Mouse (Mus musculus) hindbrain, embryonic 11.5 days (tissue): ENCODE measurements at regions not wholly inside any gene's neighbourhood (a gene's known extent, or its start where the extent isn't known, plus 50 kb on each side); places are given as distances from the start of the nearest gene placed in this dataset.

Experiments used
- ATAC-seq: fragments of 200-750 bp; cut with Nextera tagmentation; 2 replicates; pipeline ENCODE4 v1.8.0; 2017; ENCODE audit warnings: mild to moderate bottlenecking, moderate TSS enrichment, moderate library complexity; ENCODE audit not compliant: low FRiP score
- DNase-seq: peaks from one replicate; pipeline ENCODE4 v3.0.0-alpha.2; 2015; ENCODE audit warnings: low spot score
- H3K27ac ChIP-seq: fragments of 300-500 bp; sonication (generic); 2 replicates; pipeline ENCODE4 v1.5.1; 2014; ENCODE audit warnings: mild to moderate bottlenecking, low read depth, low read length
- H3K27me3 ChIP-seq: fragments of 300-500 bp; sonication (generic); 2 replicates; pipeline ENCODE4 v1.6.1; 2014; ENCODE audit warnings: mild to moderate bottlenecking, low read length, moderate library complexity, mixed read lengths; ENCODE audit not compliant: control insufficient read depth, insufficient read depth
- H3K36me3 ChIP-seq: fragments of 300-500 bp; sonication (generic); 2 replicates; pipeline ENCODE4 v1.6.1; 2014; ENCODE audit warnings: mild to moderate bottlenecking, low read length, moderate library complexity, mixed read lengths; ENCODE audit not compliant: control insufficient read depth, insufficient read depth
- H3K4me1 ChIP-seq: fragments of 300-500 bp; sonication (generic); replicated peaks from 2 replicates; pipeline ENCODE4 v1.6.1; 2014; ENCODE audit warnings: low read length, mixed read lengths; ENCODE audit not compliant: control insufficient read depth, insufficient read depth
- H3K4me2 ChIP-seq: fragments of 300-500 bp; sonication (generic); replicated peaks from 2 replicates; pipeline ENCODE4 v1.6.1; 2014; ENCODE audit warnings: mild to moderate bottlenecking, low read depth, low read length
- H3K4me3 ChIP-seq: fragments of 300-500 bp; sonication (generic); 2 replicates; pipeline ENCODE4 v1.5.1; 2014; ENCODE audit warnings: low read depth, low read length
- H3K9ac ChIP-seq: fragments of 300-500 bp; sonication (generic); 2 replicates; pipeline ENCODE4 v1.6.1; 2014; ENCODE audit warnings: low read depth, low read length
- H3K9me3 ChIP-seq: fragments of 300-500 bp; sonication (generic); 2 replicates; pipeline ENCODE4 v1.6.1; 2016; ENCODE audit warnings: low read length; ENCODE audit not compliant: control insufficient read depth
- WGBS: fragments of 180-500 bp; shearing (Covaris S2); extraction: QIAGEN DNeasy Blood & Tissue Kit; methylation state at CpG from one replicate; pipeline ENCODE4 v1.1.7; 2014; 5-methylcytosine and 5-hydroxymethylcytosine counted together

DNA sequence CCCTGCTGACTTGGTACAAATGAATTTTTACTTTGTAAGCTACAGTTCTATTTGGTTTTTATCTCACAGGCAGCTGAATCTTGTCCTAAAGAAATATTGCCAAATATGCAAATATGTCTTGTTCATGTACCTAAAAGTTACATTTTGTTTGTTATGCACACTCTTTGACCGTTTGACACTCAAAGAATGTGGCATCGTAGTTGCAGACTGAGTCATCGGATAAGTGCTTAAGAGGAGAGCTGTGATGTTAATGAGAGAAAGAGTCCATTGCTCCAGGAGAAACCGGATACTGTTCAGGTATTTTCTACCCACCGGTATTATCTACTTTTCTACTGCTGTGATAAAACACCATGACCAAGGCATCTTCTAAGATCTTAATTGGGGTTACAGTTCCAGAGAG is 50.3 kb upstream of the Rasl11b start:
- no peak overlapping the region for H3K27ac ChIP-seq
- H3K4me1 ChIP-seq: no peaks in the 10 kb centered on the region
- ATAC-seq (no peak), DNase-seq (no peak)
- no peak overlapping the region for H3K4me3 ChIP-seq
- no peak overlapping the region for H3K9ac ChIP-seq
- H3K9me3 ChIP-seq: no peaks in the 10 kb centered on the region
- H3K36me3 ChIP-seq: no peaks in the 10 kb centered on the region
- WGBS: 91% methylated on average over 5 of the region's 5 CpGs
- no peaks in the 10 kb centered on the region for H3K27me3 ChIP-seq
- H3K4me2 ChIP-seq: no peak overlapping the region
